Mouse (Mus musculus): Measurements from ENCODE around the gene Synm. TPM values are rescaled to one million over a fixed set of nuclear protein-coding genes. Genes with fewer than 3 reads are reported as not detected.

The Synm gene
- polyA plus RNA-seq, 1 experiment from 2014 or later, result 4.8 TPM

- H3K9me3 ChIP-seq (ENCODE audit: low read depth, low read length), result no peaks in the 10 kb centered on the region
- DNase-seq (peak; percentile 28), ATAC-seq (ENCODE audit: insufficient read depth) (no peak)
- H3K36me3 ChIP-seq (ENCODE audit: insufficient read depth), result no peaks in the 10 kb centered on the region
- H3K4me3 ChIP-seq (ENCODE audit: low read depth, low read length), result no peak overlapping the region
- H3K27me3 ChIP-seq (ENCODE audit: insufficient read depth, low read length), result peaks cover 7% of the 10 kb centered on the region
- no peaks in the 10 kb centered on the region for H3K4me1 ChIP-seq (ENCODE audit: insufficient read depth)
- no peak overlapping the region for H3K9ac ChIP-seq
- H3K27ac ChIP-seq (ENCODE audit: low read depth), result no peak overlapping the region
- WGBS, result 64% methylated on average over 11 of the region's 11 CpGs
- no peak for TF ChIP-seq CTCF (IDR thresholded peaks at IDR 0.05; ENCODE audit: low read depth)
- no peak overlapping the region for H3K4me2 ChIP-seq
These were observed 4.9 kb downstream of the Synm start for GRCm38 (mm10) chr7:67754606-67755005.

GRCm38 (mm10) chr7:67749441-67750239 lies 9.9 kb downstream of the Synm start:
- ATAC-seq (ENCODE audit: insufficient read depth), result no peak
- H3K9me3 ChIP-seq (ENCODE audit: low read depth, low read length), result no peaks in the 10 kb centered on the region
- 57% methylated on average over 4 of the region's 4 CpGs for WGBS
- H3K27ac ChIP-seq (ENCODE audit: low read depth), result no peak overlapping the region
- H3K4me1 ChIP-seq (ENCODE audit: insufficient read depth), result no peaks in the 10 kb centered on the region
- no peak overlapping the region for H3K4me3 ChIP-seq (ENCODE audit: low read depth, low read length)
- H3K36me3 ChIP-seq (ENCODE audit: insufficient read depth), result no peaks in the 10 kb centered on the region
- no peak overlapping the region for H3K4me2 ChIP-seq
- no peak for DNase-seq
- TF ChIP-seq CTCF (IDR thresholded peaks at IDR 0.05; ENCODE audit: low read depth), result no peak
- H3K9ac ChIP-seq, result no peak overlapping the region
- H3K27me3 ChIP-seq (ENCODE audit: insufficient read depth, low read length), result no peaks in the 10 kb centered on the region

GRCm38 (mm10) chr7:67747731-67748305 lies 11.7 kb downstream of the Synm start:
- no peak for ATAC-seq (ENCODE audit: insufficient read depth)
- H3K9me3 ChIP-seq (ENCODE audit: low read depth, low read length), result no peaks in the 10 kb centered on the region
- 80% methylated on average over 4 of the region's 4 CpGs for WGBS
- H3K4me1 ChIP-seq (ENCODE audit: insufficient read depth), result no peaks in the 10 kb centered on the region
- no peak overlapping the region for H3K4me3 ChIP-seq (ENCODE audit: low read depth, low read length)
- H3K27ac ChIP-seq (ENCODE audit: low read depth), result no peak overlapping the region
- no peak for TF ChIP-seq CTCF (IDR thresholded peaks at IDR 0.05; ENCODE audit: low read depth)
- DNase-seq, result no peak
- H3K9ac ChIP-seq, result no peak overlapping the region
- no peak overlapping the region for H3K4me2 ChIP-seq
- no peaks in the 10 kb centered on the region for H3K27me3 ChIP-seq (ENCODE audit: insufficient read depth, low read length)
- no peaks in the 10 kb centered on the region for H3K36me3 ChIP-seq (ENCODE audit: insufficient read depth)

- H3K4me2 ChIP-seq, result no peak overlapping the region
- H3K4me1 ChIP-seq (ENCODE audit: insufficient read depth), result no peaks in the 10 kb centered on the region
- H3K27me3 ChIP-seq (ENCODE audit: insufficient read depth, low read length), result no peaks in the 10 kb centered on the region
- ATAC-seq (ENCODE audit: insufficient read depth) (peak; percentile 84), DNase-seq (peak; percentile 56)
- no peak overlapping the region for H3K27ac ChIP-seq (ENCODE audit: low read depth)
- no peaks in the 10 kb centered on the region for H3K9me3 ChIP-seq (ENCODE audit: low read depth, low read length)
- no peak overlapping the region for H3K9ac ChIP-seq
- WGBS, result 51% methylated on average over 7 of the region's 7 CpGs
- H3K4me3 ChIP-seq (ENCODE audit: low read depth, low read length), result no peak overlapping the region
- no peak for TF ChIP-seq CTCF (IDR thresholded peaks at IDR 0.05; ENCODE audit: low read depth)
- H3K36me3 ChIP-seq (ENCODE audit: insufficient read depth), result no peaks in the 10 kb centered on the region
These were observed 17.8 kb downstream of the Synm start for GRCm38 (mm10) chr7:67741706-67742105.

- DNase-seq (no peak), ATAC-seq (ENCODE audit: insufficient read depth) (no peak)
- 71% methylated on average over 5 of the region's 5 CpGs for WGBS
These were observed 18.7 kb downstream of the Synm start for GRCm38 (mm10) chr7:67740796-67741195.

GRCm38 (mm10) chr7:67740382-67740781 lies 19.2 kb downstream of the Synm start:
- ATAC-seq (ENCODE audit: insufficient read depth) (no peak), DNase-seq (no peak)
- 78% methylated on average over 4 of the region's 4 CpGs for WGBS
- H3K27ac ChIP-seq (ENCODE audit: low read depth), result no peak overlapping the region
- H3K9me3 ChIP-seq (ENCODE audit: low read depth, low read length), result no peaks in the 10 kb centered on the region
- H3K27me3 ChIP-seq (ENCODE audit: insufficient read depth, low read length), result no peaks in the 10 kb centered on the region
- TF ChIP-seq CTCF (IDR thresholded peaks at IDR 0.05; ENCODE audit: low read depth), result no peak
- no peaks in the 10 kb centered on the region for H3K36me3 ChIP-seq (ENCODE audit: insufficient read depth)
- H3K4me2 ChIP-seq, result no peak overlapping the region
- H3K4me1 ChIP-seq (ENCODE audit: insufficient read depth), result no peaks in the 10 kb centered on the region
- H3K9ac ChIP-seq, result no peak overlapping the region
- H3K4me3 ChIP-seq (ENCODE audit: low read depth, low read length), result no peak overlapping the region

More at GRCm38 (mm10) chr7:67740796-67741195, 18.7 kb downstream of the Synm start:
- no peaks in the 10 kb centered on the region for H3K36me3 ChIP-seq (ENCODE audit: insufficient read depth)
- no peak overlapping the region for H3K9ac ChIP-seq
- no peak overlapping the region for H3K4me2 ChIP-seq
- TF ChIP-seq CTCF (IDR thresholded peaks at IDR 0.05; ENCODE audit: low read depth), result no peak
- H3K27me3 ChIP-seq (ENCODE audit: insufficient read depth, low read length), result no peaks in the 10 kb centered on the region
- no peaks in the 10 kb centered on the region for H3K4me1 ChIP-seq (ENCODE audit: insufficient read depth)
- no peaks in the 10 kb centered on the region for H3K9me3 ChIP-seq (ENCODE audit: low read depth, low read length)
- 0 out of 2 replicates have a peak overlapping the region, but pooled peaks have one; percentile 31 for H3K27ac ChIP-seq (ENCODE audit: low read depth)
- no peak overlapping the region for H3K4me3 ChIP-seq (ENCODE audit: low read depth, low read length)

- H3K27me3 ChIP-seq (ENCODE audit: insufficient read depth, low read length), result no peaks in the 10 kb centered on the region
- DNase-seq (no peak), ATAC-seq (ENCODE audit: insufficient read depth) (no peak)
- no peaks in the 10 kb centered on the region for H3K4me1 ChIP-seq (ENCODE audit: insufficient read depth)
- no peak for TF ChIP-seq CTCF (IDR thresholded peaks at IDR 0.05; ENCODE audit: low read depth)
- H3K9me3 ChIP-seq (ENCODE audit: low read depth, low read length), result no peaks in the 10 kb centered on the region
- no peak overlapping the region for H3K4me3 ChIP-seq (ENCODE audit: low read depth, low read length)
- no peak overlapping the region for H3K27ac ChIP-seq (ENCODE audit: low read depth)
- WGBS, result 67% methylated on average over 4 of the region's 4 CpGs
- no peak overlapping the region for H3K9ac ChIP-seq
- no peak overlapping the region for H3K4me2 ChIP-seq
- peaks cover 13% of the 10 kb centered on the region for H3K36me3 ChIP-seq (ENCODE audit: insufficient read depth)
These were observed 27.3 kb downstream of the Synm start for GRCm38 (mm10) chr7:67732276-67732675.

Measured in lung, embryonic 14.5 days (tissue).